Mouse (Mus musculus): ENCODE results near the gene Slc23a2.

The Slc23a2 gene

DNA sequence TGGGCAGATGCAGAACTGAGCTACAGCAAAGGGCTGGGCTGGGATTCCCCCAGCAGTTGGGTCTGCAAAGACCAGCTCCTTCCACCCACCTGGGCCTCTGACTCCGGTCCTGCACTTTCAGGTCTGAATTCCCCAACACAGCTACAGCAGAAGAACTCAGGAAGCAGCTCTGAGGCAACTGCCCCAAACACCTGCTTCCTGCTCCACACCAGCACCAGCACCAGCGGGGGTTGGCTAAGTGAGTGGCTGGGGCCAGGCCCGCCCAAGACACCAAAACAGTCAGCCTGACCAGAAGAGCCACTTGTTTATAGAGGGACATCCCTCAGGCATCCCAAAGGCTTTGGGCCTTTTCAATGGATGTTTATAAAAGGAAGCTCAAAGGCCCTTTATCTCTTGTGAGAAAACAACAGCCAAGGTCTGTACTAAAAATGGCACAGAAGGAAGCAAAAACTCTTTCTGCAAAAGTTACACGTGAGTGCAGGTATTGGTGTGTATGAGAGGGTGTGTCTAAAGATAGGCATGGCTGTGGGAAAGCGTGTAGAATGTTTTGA, 123.8 kb downstream of the Slc23a2 start:
- no peak for DNase-seq (ENCODE audit: low spot score in 2 of 2)

DNA sequence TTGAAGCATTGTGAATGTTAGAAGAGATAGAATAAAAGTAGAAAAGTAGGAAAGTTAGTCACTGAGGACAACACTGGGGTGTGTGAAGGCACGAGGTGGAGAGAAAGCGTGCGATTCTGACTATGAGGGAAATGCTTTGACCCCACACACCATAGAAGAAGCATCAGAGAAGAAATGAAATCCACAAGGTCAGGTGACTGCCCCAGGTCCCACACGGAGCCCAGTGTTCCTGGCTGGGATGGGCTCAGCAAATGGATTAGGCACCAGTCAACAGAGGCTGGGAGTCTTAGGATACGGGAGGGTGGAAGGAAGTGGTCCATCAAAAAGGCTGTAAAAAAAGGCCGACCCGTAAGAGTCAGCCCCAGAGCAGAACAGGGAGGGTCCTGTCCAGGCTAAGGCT, 124.5 kb downstream of the Slc23a2 start:
- no peak for DNase-seq (ENCODE audit: low spot score in 2 of 2)

DNA sequence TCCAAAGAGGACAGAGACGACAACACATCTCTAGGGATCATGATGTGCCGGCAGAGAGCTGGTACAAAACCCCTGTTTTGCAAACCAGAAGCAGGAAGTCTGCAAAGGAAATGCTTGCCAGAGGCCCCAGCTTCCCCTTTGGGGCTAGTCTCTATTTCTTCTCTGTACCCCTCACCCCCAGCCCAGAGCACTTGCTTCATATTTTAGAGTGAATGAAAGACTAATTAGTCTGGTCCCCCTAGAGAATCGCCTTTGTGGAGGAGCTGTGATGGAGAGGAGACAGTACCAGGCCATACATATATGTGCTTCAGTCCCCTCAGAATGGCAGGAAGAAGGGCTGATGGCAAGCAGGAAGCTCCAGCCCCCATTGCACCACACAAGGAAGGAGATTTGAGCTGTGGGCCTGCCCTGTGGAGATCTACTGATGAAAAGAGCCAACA, 125.5 kb downstream of the Slc23a2 start:
- DNase-seq (ENCODE audit: low spot score in 2 of 2): no peak

DNA sequence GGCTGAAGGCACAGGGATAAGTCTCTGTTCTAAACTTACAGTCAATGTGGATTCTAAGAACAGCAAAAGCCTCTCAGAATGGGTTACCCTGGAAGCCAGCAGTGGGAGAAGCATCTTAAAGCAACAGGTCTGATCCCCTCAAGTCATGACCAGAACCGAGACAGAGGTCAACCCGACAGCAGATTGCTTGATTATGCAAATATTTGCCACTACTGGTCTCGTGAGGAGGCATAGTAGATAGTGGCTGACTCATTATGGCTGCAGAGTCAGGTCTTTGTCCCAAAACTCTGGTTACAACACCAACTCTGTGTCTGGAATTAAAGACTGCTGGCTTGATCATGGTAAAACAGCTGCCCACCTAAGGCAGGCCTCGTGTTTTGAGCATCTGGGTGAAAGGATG, 126.8 kb downstream of the Slc23a2 start:
- DNase-seq (ENCODE audit: low spot score in 2 of 2): no peak

DNA sequence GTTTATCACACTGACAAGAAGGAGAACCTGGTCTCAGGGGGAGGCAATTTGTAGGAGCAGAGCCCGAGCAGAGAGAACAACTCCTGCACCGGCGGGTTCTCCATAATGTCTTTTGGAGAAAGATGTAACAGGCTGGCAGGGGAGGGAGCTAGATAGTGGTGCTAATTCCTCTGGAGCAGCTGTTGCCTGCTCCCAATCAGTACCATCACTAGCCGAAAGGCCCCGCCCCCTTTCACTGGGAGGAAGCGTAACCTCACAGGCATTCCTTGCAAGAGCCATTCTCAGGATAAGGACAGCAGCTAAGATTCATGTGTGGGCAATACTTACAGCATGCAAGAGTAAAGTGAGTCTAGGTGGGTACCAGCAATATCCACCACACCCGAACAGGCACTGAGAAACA, 127.3 kb downstream of the Slc23a2 start:
- DNase-seq (ENCODE audit: low spot score in 2 of 2): no peak

GRCm38 (mm10) chr2:132016034-132016433, 128.9 kb downstream of the Slc23a2 start:
- no peak for DNase-seq (ENCODE audit: low spot score in 2 of 2)

DNA sequence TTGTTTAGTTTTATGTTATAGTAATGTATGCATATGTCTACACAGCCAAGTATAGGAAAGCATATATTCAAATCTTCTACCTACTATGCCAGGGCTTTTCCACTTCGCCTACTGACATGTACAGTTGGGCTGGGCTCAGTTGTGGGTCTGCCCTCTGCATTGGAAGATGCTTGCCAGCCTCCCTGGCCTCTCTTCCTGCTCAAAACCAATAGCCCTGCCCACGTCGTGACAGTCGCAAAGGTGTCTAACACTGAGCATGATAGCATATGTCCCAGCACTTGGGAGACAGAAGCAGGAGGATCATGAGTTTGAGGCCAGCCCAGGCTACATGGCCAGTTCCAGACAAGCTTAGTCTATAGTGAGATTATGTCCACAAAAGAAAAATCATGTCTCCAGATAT, 131.8 kb downstream of the Slc23a2 start:
- no peak for DNase-seq (ENCODE audit: low spot score in 2 of 2)

DNA sequence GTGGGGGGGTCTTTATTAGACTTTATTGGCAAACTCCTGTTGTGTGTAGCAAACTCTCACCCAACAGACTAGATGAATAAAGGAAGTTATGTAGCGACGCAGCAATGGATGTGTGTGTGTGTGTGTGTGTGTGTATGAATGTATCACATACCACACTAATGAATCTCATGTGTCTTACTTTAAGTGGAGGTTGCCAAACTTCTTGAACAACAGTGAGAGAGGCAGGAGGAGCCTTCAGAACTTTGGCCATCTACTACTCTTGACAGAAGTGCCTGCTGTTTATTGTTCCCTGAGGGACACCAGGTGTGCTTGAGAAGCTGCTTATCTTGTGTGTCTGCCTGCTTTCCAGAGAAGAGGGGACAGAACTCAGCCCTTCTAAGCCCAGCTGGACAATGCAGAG, 134.1 kb downstream of the Slc23a2 start:
- no peak for DNase-seq (ENCODE audit: low spot score in 2 of 2)

DNA sequence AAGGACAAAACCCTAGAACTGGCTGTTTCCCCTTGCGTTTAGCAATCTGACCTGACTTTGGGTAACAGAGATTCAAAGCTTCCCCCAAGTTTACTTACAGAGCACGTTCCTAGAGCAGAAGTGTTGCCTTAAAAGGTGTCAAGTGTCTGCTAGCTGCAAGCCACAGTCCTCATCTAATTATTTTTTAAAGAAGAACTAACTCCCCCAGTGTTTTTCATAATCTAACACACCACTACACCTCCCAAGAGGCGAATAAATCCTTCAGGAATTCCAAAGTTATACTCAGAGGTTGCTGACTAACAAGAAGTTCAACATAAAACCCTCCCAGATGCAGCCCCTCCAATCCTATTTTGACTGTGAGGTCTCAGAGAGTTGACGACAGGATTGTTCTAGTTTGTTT, 136.7 kb downstream of the Slc23a2 start:
- DNase-seq (ENCODE audit: low spot score in 2 of 2): no peak

- DNase-seq (ENCODE audit: low spot score in 2 of 2): no peak
Observed at GRCm38 (mm10) chr2:132007475-132007819, 137.5 kb downstream of the Slc23a2 start.

- DNase-seq (ENCODE audit: low spot score in 2 of 2): peak; percentile 59 to 70
Observed at GRCm38 (mm10) chr2:132006561-132007474, 138.1 kb downstream of the Slc23a2 start.

DNA sequence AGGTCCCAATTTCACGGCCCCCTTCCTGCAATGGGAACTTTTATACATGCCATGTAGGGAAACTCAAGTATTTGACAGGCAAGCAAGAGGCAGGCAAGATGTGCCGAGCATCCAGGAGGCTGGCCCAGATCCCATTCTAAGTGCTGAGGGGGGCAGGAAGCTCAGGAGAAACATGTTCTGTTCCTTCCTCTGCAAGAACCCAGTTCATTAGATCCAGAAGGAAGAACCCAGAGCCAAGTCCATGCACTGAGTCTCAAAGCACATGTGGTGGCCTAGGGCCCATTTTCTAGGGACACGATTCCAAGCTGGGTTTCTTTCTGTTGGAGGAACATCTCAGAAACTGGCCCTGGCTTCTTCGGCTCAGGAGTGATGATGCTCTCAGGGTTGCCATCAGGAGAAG, 139.5 kb downstream of the Slc23a2 start:
- no peak for DNase-seq (ENCODE audit: low spot score in 2 of 2)

- DNase-seq (ENCODE audit: low spot score in 2 of 2): no peak
Observed at GRCm38 (mm10) chr2:132004495-132005136, 140.3 kb downstream of the Slc23a2 start.

- DNase-seq (ENCODE audit: low spot score in 2 of 2): no peak
Observed at GRCm38 (mm10) chr2:132003916-132004315, 141.0 kb downstream of the Slc23a2 start.
